Mouse (Mus musculus) kidney, postnatal 10 days (tissue): ENCODE measurements around the gene Chchd2.
"Not testable (repeated sequence)": the region's sequence is repeated elsewhere in the genome, so short reads cannot be mapped to it uniquely, and the experiment has no call there.

Experiments
- DNase-seq: peaks from one replicate; pipeline ENCODE4 v3.0.0; 2021; ENCODE audit warnings: mixed read lengths

The Chchd2 gene

DNA sequence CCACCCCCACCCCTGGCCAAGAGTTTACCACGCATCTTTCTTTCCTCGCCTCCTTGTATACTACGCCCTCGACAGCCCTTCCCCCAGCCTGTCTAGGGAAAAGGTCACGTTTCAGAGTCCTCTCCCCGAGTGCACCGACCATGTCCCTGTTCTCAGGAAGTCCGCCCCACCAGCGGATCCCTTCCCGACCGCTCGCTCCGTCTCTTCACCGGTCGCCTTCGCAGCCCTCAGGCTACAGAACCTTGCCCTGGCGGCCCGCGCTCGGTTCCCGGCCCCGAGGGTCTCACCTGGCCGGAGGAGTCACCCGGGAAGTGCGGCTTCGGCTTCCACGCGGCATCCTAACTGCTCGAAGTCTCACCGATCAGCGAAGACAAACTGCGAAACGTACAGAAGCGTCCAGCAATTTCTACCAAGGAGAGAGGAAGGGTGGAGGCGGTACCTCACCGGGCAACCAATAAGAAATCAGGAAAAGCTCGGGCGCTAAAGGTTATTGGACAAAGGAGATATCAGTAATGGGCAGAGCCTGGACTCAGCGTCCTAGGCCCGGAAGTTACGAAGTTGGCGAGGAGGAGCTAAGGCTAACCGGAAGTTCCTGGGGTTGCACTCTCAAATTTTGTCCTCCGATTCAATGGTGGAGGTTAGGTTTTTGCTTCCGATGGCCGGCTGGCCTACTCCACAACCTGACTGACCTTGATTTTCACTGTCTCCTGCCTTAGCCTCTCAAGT, at the start of gene Chchd2:
TSS of gene Chchd2 (minus strand) at position 560 of the 726 bp plus-strand sequence.
- peak; percentile 94 for DNase-seq

- DNase-seq = no peak
Observed at GRCm38 (mm10) chr5:129936941-129937340, 49.7 kb upstream of the Chchd2 start.

- peak; percentile 71 for DNase-seq
Observed at GRCm38 (mm10) chr5:129929924-129930855, 42.9 kb upstream of the Chchd2 start.

GRCm38 (mm10) chr5:129925933-129926332, 38.7 kb upstream of the Chchd2 start:
- DNase-seq = no peak

GRCm38 (mm10) chr5:129924820-129925452, 37.7 kb upstream of the Chchd2 start:
- peak; percentile 12 for DNase-seq

- DNase-seq = no peak
Observed at GRCm38 (mm10) chr5:129921972-129922371, 34.7 kb upstream of the Chchd2 start.

DNA sequence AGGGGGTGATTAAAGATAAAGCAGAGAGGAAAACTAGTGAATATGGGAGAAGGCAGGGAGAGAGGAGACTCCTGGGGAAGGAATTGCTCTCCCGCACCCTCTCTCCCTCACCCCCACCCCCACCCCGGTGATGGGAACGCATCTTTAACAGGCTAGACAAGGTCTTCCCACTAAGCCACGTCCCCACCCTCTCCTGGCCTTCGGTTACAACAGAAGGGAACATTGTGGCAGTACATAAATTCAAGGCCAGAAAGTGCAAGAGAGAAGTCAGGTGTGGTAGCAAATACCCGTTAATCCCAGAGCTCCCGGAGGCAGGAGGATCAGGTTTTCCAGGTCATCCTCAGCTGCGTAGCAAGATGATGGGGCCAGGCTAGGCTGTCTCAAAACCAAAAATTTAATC, 32.0 kb upstream of the Chchd2 start:
- DNase-seq = no peak

DNA sequence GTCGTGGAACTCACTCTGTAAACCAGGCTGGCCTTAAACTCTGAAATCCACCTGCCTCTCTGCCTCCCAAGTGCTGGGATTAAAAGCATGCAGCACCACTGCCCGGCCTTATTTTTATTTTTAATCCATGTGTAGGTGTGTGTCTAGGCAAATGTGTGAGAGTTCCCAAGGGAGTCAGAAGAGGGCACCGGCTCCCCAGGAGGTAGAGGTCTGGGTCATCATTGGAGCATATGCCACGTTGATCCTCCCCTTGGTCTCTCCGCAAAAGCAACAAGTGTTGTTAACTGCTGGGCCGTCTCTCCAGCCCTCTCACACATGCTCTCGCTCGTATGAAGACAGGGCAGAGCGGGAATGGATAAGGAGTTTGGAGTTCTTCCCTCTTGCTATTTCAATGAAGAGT, 31.5 kb upstream of the Chchd2 start:
- no peak for DNase-seq

DNA sequence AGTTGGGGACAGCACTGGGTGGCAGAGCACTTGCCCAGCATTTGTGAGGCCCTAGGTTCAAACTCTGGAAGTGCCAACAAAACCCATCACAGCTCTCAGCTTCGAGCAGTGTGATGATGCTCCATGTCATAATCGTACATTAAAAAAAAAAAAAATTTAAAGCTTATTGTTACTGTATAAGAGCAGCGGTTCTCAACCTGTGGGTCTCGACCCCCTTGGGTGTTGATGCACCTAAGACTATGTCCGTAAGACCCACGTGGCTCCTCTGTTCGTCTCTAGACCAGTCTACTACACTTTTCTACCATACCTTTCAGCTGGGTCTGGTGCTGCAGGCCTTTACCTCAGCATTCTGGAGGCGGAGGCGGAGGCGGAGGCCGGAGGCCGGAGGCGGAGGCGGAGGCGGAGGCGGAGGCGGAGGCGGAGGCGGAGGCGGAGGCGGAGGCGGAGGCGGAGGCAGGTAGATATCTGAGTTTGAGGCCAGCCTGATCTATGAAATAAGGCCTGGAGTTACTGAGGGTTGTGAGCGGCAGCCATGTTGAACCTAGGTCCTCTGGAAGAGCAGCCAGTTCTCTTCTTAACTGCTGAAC, 30.9 kb upstream of the Chchd2 start:
- no peak for DNase-seq

DNA sequence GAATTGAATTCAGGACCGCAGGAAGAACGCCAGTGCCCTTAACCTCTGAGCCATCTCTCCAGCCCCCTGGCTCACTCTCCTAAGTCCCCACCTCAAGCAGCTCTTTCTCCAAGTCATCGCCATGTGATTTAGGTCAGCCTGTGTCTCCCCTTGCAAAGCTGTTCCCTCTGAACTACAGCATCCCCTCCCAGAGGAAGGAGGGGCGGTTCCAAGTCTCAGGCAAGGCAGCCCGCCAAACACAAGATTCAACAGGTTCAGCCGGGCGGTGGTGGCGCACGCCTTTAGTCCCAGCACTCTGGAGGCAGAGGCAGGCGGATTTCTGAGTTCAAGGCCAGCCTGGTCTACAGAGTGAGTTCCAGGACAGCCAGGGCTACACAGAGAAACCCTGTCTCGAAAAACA, 28.2 kb upstream of the Chchd2 start:
- DNase-seq = not testable (repeated sequence)

DNA sequence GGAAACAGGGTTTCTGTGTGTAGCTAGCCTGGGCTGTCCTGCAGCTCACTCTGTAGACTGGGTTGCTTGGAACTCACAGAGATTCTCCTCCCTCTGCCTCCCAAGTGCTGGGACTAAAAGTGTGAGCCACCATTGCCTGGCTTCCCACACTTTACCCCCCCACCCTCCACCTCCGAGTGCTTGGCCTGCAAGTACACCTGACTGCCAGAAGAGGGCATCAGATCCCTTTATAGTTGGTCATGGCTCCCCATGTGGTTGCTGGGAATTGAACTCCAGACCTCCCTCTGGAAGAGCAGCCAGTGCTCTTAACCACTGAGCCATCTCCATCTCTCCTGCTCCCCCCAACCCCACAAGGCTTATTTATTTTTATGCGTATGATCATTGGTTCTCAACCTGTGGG, 26.8 kb upstream of the Chchd2 start:
- DNase-seq = peak; percentile 22

DNA sequence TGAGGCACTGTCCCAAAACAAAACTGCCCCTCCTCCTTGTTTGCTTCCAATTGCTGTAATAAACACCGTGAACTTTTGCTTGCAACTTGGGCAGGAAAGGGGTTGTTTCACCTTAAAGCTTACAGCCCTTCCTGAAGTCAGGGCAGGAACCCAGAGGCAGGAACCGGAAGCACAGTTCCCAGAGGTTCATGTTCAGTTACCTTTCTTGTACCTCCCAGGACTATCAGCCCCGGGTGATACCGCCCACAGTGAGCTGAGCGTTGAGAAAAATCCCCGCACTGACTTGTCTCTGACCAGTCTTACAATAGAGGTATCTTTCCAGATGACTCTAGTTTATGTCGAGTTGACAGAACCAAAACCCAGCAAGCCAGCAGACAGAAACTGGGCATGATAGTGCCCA, 22.3 kb upstream of the Chchd2 start:
- no peak for DNase-seq

- no peak for DNase-seq
Observed at GRCm38 (mm10) chr5:129909147-129909546, 21.9 kb upstream of the Chchd2 start.

GRCm38 (mm10) chr5:129908242-129908965, 21.1 kb upstream of the Chchd2 start, which contains the start of gene Nupr1l:
TSS of gene Nupr1l (plus strand) at chr5:129908540.
- DNase-seq = peak; percentile 97

DNA sequence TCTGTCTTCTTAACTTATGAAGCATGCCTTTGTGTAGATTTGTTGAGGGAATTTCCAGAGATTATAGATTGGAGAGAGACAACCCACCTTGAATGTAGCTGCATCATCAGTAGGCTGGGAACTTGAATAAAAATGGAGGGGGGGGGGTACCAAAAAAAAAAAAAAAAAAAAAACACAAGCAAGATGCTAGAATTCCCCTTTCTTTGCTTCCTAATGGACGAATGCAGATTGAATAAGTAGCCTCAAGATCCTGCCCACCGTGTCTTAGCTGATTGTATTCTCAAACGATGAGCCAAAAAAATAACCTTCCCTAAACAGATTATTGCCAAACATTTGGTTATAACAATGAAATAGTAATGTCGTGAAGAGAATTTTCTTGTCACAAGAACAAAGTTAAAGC, 20.5 kb upstream of the Chchd2 start:
- DNase-seq = no peak

GRCm38 (mm10) chr5:129898449-129898848, 11.2 kb upstream of the Chchd2 start, which contains the start of gene Phkg1:
TSS of gene Phkg1 (minus strand) at chr5:129898549.
- no peak for DNase-seq

DNA sequence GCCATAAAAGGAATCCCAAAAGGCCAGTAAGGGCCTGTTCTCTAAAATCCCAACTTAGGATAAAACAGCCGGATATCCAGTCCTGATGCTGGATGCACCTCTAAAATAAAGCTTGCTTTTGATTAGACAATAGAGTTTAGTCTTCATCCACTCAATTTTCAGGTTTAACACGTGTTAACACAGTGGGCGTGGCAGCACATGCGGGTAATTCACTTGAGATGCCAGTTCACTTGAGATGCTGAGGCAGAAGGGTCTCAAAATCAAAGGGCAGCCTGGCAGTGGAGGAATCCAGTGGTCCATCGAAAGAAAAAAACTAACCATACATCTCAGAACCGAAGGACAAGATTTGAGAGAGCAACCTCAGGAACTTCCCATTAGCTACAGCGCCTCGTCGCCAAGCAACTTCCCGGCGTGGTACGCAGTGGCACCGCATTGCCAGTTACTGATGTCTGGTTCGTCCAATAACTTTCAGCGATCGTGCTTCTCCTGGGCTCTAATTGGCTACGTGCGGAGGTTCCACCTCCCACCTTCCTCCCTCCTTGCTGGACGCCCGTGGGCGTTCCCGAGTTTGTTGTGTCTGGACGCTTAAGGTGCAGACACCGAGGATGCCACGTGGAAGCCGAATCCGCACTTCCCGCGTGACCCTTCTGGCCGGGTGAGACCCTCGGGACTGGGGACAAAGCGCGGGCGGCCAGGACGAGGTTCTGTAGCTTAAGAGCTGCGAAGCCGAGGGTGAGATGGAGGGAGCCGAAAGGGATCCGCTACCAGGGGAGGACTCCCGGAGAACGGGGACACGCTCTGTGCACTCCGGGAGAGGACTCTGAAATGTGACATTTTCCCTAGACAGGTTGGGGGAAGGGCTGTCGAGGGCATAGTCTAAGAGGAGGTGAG, 8.2 kb upstream of the Chchd2 start, which contains the start of gene Zbed5:
TSS of gene Zbed5 (plus strand) at position 526 of the 891 bp plus-strand sequence.
- peak; percentile 91 for DNase-seq

- DNase-seq = not testable (repeated sequence)
Observed at GRCm38 (mm10) chr5:129890390-129890789, 3.1 kb upstream of the Chchd2 start.

GRCm38 (mm10) chr5:129886271-129886670, 999 bp downstream of the Chchd2 start:
- DNase-seq = no peak

GRCm38 (mm10) chr5:129879888-129880287, 7.4 kb downstream of the Chchd2 start:
- no peak for DNase-seq

GRCm38 (mm10) chr5:129878946-129879345, 8.3 kb downstream of the Chchd2 start:
- DNase-seq = peak; percentile 85
